Mouse (Mus musculus) urinary bladder, postnatal 0 days (tissue): ENCODE data around the gene Pkn3. TPM values are rescaled to one million over a fixed set of nuclear protein-coding genes. Genes with fewer than 3 reads are reported as not detected.

ENCODE experiments used
- polyA plus RNA-seq: library from polyadenylated mRNA; unstranded; fragments of >200 nt; fragmentation: Nextera tagmentation; extraction: Ambion mirVana; gene quantifications from 2 replicates; pipeline ENCODE4 v1.2.1, GENCODE M21; 2015

The Pkn3 gene
- 3.1 TPM in 2 replicates for polyA plus RNA-seq

DNA sequence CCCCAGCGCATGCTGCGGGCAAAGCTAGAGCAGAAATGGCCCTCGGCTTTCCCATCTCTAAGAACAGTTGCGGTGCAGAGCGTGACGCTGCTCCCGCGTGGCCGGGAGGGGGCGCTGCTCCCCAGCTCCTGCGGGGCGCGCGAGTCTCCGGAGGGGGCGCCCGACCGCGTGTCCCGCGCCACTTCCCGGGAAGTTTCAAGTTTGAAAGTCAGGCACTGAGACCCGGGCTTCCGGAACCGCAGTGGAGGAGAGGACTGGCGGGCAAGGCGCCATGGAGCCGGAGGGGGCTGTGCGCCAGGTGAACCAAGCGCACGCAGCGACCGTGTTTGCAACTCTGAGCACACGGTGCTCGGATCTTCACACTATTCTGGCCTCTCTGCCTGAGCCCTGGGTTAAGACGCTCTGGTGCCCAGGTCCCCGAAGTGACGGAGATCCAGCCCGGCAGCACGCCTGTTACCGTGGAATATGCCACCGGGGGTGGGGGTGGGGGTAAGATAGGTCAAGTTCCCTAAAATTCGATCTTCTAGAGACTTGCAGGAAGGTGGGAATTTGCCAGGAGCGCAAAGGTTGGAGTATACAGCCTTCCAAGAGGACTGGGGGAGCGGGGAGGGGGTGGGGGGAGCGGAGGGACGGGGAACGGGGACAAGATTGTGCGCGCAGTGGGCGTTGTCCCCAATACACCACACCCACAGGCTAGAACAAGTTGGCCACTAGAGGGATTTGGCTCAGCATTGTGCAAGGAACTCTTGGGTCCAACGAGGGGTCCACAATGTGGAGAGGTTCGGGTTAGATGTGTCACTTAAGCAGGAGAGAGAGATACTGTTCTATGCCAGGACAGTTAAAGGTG lies at the start of gene Pkn3:
TSS of gene Pkn3 (plus strand) at position 183 of the 847 bp plus-strand sequence.

DNA sequence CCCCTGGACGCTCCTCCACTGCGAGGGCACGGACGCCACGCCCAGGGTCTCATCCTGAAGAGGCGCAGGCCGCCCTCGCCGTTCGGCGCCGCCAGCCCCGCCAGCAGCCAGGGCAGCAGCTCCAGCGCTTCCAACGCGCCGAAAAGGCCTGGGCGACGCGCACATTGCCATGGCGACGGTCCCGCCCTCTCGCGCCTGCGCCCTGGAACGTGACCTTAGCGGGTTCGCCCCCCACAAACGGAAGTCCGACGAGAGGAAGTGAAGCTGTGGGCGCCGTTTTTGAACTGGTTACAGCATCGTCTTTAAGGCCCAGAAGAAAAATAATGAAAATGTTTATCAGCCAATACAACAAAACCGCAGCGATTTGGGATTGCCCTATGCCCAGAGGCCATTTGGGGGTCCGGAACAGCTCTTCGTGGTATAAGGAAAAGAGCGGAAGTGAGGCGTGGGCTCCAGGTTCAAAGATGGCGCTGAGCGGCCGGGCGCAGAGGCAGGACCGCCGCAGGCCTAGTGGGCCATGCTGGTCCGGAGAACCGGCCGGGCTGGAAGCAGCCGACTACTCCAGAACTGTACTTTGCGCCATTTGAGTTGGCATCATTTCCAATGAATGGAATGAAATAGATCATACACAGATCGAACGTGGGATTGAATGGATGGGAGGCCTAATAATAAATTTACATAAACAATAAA lies 28.6 kb upstream of the Pkn3 start, which contains the start of gene Wdr34:
TSS of gene Wdr34 (minus strand) at position 183 of the 690 bp plus-strand sequence.

DNA sequence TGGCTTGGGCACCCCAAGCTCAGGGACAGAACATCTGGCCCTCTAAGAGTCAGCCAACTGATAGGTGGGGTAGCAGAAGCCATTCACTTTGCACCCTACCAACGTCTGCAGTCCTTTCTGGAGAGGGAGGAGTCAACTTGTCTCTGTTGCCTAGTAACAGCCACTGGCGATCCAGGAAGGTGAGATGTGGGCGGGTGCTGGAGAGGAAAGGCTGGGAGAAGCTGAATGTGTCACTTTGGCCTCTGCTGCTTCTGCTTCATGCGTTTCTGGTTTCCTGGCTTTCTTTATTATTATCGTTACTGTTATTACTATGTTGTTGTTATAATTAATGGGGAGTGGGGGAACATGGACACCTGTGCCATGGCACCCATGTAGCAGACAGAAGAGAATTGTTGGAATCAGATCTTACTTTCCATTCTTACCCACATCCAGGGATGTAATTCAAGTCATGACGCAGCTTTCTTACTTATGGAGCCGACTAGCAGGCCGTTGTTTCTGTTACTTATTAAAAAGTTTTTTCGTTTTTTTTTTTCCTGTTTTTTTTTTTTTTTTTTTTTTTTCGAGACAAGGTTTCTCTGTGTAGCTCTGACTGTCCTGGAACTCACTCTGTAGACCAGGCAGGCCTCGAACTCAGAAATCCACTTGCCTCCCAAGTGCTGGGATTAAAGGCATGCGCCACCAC lies 20.1 kb upstream of the Pkn3 start, which contains the start of gene Set:
TSS of gene Set (plus strand) at position 156 of the 682 bp plus-strand sequence.

DNA sequence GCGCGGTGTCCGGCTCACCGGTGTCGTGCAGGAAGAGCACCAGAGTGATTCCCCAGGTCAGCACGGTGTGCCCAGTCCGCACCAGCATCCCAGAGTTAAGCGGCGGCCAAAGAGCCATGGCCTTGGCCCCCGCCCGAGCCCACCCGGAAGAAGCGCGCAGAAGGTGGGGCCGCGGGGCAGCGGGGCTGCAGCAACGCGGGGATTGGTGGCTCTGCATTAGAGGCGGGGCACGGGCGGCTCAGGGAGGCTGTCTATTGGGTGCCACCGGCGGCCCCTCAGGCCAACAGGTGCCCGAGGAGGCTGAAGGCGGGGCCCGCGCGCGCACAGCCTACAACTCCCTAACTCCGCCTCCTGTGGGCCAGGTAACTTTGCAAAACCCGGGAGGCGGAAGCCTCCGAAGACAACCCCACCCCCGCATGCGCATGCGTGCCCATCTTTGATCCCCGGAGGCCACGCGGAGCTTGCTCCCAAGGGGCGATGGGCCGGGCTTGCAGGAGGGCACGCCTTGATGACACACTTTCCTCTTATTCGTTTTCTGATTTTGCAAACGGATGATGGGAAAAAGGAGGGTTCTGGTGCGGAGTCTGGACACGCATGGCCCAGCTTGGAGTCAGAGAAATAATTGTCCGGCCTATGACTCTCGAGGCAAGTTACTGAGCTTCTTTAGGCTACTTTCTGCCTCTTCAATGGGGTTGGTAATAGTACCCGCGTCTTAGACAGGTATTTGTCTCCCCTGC lies 16.2 kb downstream of the Pkn3 start, which contains the start of gene Zdhhc12:
TSS of gene Zdhhc12 (minus strand) at position 178 of the 737 bp plus-strand sequence.

DNA sequence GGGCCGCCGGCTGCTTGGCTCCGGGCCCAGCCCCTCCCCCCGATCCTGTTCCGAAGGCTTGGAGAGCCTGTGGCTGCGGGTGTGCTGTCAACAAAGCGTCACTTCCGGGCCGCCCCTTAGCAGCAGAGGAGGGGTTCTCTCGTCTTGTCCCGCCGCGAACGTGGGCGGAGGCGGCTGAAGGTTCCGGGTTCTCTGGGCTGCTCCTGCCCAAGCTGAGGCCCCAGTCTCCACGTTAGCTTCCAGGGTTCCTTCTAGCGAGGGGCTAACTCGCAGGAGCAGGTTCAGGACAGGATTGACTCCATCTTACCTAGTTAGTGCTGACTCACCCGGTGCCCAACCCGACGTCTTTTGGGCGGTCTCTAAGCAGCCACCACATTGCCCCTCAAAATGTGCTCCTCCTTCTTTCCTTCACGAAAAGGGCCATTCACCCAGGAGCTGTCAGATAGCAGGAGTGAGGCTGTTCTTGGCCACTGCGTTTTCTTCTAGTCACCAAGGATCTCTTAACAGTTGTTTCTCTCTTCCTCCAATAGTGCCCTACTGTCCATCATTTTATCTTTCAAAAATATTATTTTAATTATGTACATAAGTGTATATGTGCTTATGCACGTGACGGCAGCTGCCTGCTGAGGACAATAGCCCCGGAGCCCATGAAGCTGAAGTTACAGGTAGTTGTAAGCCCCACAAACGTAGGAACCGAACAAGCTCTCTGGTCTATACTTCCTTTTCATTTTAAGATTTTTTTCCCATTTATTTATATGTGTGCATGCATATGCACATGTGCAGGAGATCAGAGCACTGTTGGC lies 47.2 kb downstream of the Pkn3 start, which contains the start of gene Zer1:
TSS of gene Zer1 (minus strand) at position 114 of the 803 bp plus-strand sequence.

DNA sequence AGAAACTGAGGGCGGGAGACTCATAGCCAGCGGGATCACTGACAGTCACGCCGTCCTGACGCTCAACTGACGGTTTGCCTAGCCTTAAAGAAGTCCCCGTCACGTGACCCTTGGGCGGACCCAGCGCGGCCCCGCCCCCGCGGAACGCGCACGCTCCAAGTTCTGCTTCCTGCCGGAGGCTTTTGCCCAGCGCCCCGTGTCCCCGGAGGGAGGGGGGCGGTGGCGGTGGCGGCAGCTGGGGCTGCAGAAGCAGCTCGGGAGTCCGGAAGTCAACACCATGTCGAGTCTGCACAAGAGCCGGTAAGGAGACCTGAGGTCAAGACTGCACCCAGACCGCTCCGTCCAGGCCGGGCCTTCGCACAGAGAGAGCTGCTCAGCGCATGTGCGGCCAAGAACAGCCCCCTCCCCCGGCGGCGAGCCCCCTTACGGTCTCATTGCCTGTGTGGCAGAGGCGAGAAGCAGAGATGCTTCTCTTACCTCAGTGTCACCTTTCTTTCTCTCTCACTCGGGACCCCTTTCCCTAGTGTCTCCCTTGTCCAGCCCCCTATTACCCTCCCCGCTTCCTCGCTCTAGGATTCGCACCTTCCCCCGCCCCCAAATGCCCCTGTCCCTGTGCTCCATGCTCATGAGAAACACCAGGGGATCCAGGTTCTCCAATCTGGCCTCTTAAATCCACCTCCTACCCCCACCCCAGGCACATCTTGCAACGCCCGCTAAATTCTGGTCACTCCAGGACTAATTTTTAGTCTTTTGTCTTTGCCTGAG lies 56.3 kb downstream of the Pkn3 start, which contains the start of gene Tbc1d13:
TSS of gene Tbc1d13 (plus strand) at position 134 of the 765 bp plus-strand sequence.

Other genes starting within 250 kb of the Pkn3 start
- gene Cercam, start 208.5 kb upstream of the Pkn3 start, polyA plus RNA-seq, result 55.6 and 68.8 TPM in 2 replicates
- 24.4 and 29.1 TPM in 2 replicates for gene Odf2, start 188.5 kb upstream of the Pkn3 start, polyA plus RNA-seq
- gene Gle1, start 142.3 kb upstream of the Pkn3 start, polyA plus RNA-seq, result 25.6 and 26.7 TPM in 2 replicates
- 71.0 and 86.1 TPM in 2 replicates for gene Sptan1, start 112.1 kb upstream of the Pkn3 start, polyA plus RNA-seq
- gene Wdr34, start 28.8 kb upstream of the Pkn3 start, polyA plus RNA-seq, result 13.7 and 13.8 TPM in 2 replicates
- 179 and 195 TPM in 2 replicates for gene Set, start 20.3 kb upstream of the Pkn3 start, polyA plus RNA-seq
- gene Zdhhc12, start 16.0 kb downstream of the Pkn3 start, polyA plus RNA-seq, result 24.9 and 27.9 TPM in 2 replicates
- 3.5 and 4.2 TPM in 2 replicates for gene Zer1, start 46.9 kb downstream of the Pkn3 start, polyA plus RNA-seq
- gene Tbc1d13, start 56.1 kb downstream of the Pkn3 start, polyA plus RNA-seq, result 2.2 and 4.1 TPM in 2 replicates
- gene Endog, start 93.8 kb downstream of the Pkn3 start, polyA plus RNA-seq, result 22.8 TPM in 2 replicates
- 25.1 and 25.8 TPM in 2 replicates for gene Spout1, start 100.8 kb downstream of the Pkn3 start, polyA plus RNA-seq
- gene Kyat1, start 128.2 kb downstream of the Pkn3 start, polyA plus RNA-seq, result 11.6 and 13.6 TPM in 2 replicates
- gene Lrrc8a, start 160.0 kb downstream of the Pkn3 start, polyA plus RNA-seq, result 27.9 and 29.2 TPM in 2 replicates
- 0.06 and 0.07 TPM in 2 replicates for gene Gm28035, start 162.9 kb downstream of the Pkn3 start, polyA plus RNA-seq
- gene Phyhd1, start 188.5 kb downstream of the Pkn3 start, polyA plus RNA-seq, result 7.8 and 8.7 TPM in 2 replicates
- not detected in 2 replicates for gene Gm28038, start 203.4 kb downstream of the Pkn3 start, polyA plus RNA-seq
- gene Dolk, start 208.7 kb downstream of the Pkn3 start, polyA plus RNA-seq, result 22.8 and 24.4 TPM in 2 replicates
- gene Nup188, start 208.7 kb downstream of the Pkn3 start, polyA plus RNA-seq, result 12.3 TPM in 2 replicates